Mouse (Mus musculus): ENCODE measurements around the gene Arhgef40. TPM values are rescaled to one million over a fixed set of nuclear protein-coding genes. Genes with fewer than 3 reads are reported as not detected.

Gene Arhgef40
- total RNA-seq (2023; ENCODE audit: inconsistent age) = 0.48 to 1.3 TPM (median 0.71 TPM) in 3 of 4 replicates, not detected in the other

DNA sequence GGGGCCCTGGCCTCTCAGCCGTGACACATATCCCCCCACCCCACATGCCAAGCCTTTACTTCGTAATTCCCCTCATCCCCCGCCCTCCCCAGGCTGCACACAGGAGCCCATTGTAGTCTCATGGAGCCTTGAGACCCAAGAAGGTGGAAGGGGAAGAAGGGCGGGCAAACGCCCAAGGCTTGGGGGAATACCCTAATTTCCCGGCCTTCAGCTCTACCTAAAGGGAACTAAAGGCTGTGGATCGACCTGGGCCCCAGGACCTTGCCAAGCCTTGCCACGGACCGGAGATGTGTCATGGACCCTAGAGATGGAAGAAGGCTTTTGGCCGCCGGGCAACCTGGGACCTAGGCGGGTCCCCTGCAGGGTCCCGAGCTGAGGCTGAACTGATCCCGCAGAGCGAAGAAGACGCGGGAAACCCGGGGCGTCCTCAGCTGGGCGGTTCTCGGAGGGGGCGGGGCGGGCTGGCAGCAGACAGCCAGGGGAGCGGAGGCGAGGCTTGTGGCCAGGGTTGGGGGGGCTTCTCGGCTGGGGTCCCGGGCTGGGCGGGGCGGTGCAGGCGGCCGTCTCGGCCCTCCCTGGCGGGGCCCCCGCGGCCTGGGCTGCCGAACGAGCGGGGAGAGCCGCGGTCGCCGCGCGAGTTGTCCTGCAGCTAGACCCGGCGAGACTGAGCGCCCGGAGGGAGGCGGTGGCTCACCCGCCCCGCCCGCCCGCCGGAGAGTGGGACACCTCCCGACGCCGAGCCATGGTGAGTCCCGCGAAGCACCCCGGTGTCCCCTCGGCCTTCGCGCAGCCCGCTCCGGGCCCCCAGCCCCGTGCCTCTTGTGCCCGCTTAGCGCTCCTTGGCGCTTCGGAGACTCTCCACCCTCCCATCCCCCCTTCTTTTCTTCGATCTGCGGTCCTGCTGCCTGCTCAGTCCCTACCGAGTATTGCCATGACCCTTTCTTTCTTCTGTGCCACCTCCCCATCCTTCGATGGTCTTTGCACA lies at the start of gene Arhgef40:
Gene Arhgef40, plus strand, starts transcription at position 473 of the 985 bp plus-strand sequence.

DNA sequence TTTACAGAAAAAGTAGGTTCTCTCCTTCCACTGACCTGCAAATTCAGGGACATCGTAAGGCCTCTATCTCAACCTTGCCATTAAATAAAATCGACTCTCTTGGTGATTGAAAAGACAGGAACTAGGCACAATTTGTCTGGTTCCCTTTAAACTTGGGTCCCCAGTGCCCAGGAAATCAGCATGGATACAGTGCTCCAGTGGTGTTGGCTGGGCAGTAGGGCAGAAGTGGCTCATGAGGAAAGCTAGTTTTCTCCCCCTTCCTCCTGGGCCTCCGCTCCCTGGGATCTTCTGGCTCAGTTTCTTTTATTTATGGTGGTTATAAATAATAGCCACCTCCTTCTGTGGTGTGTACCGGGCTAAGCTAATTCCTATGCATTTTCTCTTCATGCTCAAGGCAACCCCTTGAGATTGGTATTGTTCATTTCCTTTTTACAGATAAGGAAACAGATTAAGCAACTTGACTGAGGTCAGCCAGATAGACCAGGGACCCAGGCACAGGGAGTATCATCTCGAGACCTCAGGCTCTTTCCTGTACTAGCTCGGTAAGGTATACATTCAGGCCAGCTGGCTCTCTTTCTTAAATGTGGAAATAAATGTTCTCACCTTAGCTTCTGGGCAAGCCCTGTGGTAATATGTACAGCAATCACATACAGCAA lies 31.1 kb downstream of the Arhgef40 start, which contains the start of gene Tmem253:
Gene Tmem253, plus strand, starts transcription at position 214 of the 656 bp plus-strand sequence.

DNA sequence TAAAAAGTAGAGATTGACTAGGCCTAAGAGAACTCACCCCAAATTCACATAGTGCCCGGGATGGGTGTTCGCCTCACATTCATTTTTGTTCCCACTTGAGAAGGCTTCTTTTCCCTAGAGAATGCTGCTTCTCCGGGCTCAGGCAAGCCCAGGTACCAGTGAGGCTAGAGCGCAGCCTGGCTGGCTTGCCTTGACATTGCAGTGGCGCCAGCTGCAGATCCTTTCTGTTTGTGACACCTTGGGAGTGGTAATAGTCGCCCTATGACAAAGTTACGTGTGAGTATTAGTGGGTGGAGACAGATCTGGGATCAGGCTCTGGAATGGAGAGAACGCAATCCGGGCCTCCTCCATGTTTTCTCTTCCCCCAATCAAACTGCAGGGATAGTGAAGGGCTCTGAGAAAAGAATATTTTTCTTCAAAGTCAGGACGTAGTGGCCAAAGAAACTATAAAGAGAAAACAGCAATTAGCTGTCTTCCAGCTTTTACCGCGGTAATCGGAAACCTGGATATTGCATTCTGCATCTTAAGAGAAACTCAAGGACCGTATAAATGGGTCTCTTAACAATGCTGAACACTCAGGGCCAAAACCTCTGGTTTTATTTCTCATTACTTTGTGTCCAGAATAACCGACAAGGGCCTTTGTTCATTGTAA lies 36.1 kb downstream of the Arhgef40 start, which contains the start of gene Zfp219:
Gene Zfp219, minus strand, starts transcription at position 248 of the 652 bp plus-strand sequence.

DNA sequence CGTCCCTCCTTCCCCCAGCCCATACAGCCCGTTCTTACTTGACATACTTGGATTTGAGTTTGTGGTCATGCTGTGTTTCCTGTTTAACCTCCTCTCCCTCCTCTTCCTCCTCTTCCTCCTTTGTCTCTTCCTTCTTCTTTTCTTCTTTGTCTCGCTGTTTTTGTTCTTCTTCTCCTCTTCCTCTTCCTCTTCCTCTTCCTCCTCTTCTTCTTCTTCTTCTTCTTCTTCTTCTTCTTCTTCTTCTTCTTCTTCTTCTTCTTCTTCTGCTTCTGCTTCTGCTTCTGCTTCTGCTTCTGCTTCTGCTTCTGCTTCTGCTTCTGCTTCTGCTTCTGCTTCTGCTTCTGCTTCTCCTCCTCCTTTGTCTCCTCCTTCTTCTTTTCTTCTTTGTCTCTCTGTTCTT lies 57.8 kb downstream of the Arhgef40 start, which contains the start of gene Olfr221:
Gene Olfr221, minus strand, starts transcription at position 101 of the 400 bp plus-strand sequence.

Other genes with a start within 250 kb of the Arhgef40 start
- not detected in 4 replicates for gene Ang4, start 211.1 kb upstream of the Arhgef40 start, total RNA-seq (2023; ENCODE audit: inconsistent age)
- gene AY358078, start 184.7 kb upstream of the Arhgef40 start, total RNA-seq (2023; ENCODE audit: inconsistent age) = not detected in 4 replicates
- not detected in 4 replicates for gene Ear6, start 131.0 kb upstream of the Arhgef40 start, total RNA-seq (2023; ENCODE audit: inconsistent age)
- 40.0 to 67.1 TPM (median 63.4 TPM) in 4 replicates for gene Mettl17, start 99.9 kb upstream of the Arhgef40 start, total RNA-seq (2023; ENCODE audit: inconsistent age)
- 0.36 to 0.54 TPM (median 0.48 TPM) in 4 replicates for gene Slc39a2, start 91.8 kb upstream of the Arhgef40 start, total RNA-seq (2023; ENCODE audit: inconsistent age)
- 0.24 to 1.2 TPM (median 0.61 TPM) in 3 of 4 replicates, not detected in the other for gene Ndrg2, start 70.6 kb upstream of the Arhgef40 start, total RNA-seq (2023; ENCODE audit: inconsistent age)
- gene Tppp2, start 66.3 kb upstream of the Arhgef40 start, total RNA-seq (2023; ENCODE audit: inconsistent age) = not detected in 4 replicates
- not detected in 4 replicates for gene Rnase13, start 61.9 kb upstream of the Arhgef40 start, total RNA-seq (2023; ENCODE audit: inconsistent age)
- gene Tmem253, start 30.9 kb downstream of the Arhgef40 start, total RNA-seq (2023; ENCODE audit: inconsistent age) = 0.77 to 1.8 TPM (median 1.2 TPM) in 3 of 4 replicates, not detected in the other
- 9.3 to 11.8 TPM (median 10.0 TPM) in 4 replicates for gene Zfp219, start 36.0 kb downstream of the Arhgef40 start, total RNA-seq (2023; ENCODE audit: inconsistent age)
- not detected in 4 replicates for gene Olfr221, start 57.7 kb downstream of the Arhgef40 start, total RNA-seq (2023; ENCODE audit: inconsistent age)
- 384 to 438 TPM (median 406 TPM) in 4 replicates for gene Hnrnpc, start 119.3 kb downstream of the Arhgef40 start, total RNA-seq (2023; ENCODE audit: inconsistent age)
- 29.6 to 42.1 TPM (median 32.4 TPM) in 4 replicates for gene Rpgrip1, start 126.0 kb downstream of the Arhgef40 start, total RNA-seq (2023; ENCODE audit: inconsistent age)
- gene Supt16, start 212.7 kb downstream of the Arhgef40 start, total RNA-seq (2023; ENCODE audit: inconsistent age) = 73.4 to 77.5 TPM (median 74.6 TPM) in 4 replicates

Data from B cell, adult (primary cell).